Mouse (Mus musculus): ENCODE results near the gene Agap2. TPM values are rescaled to one million over a fixed set of nuclear protein-coding genes. Genes with fewer than 3 reads are reported as not detected.
"Not testable (repeated sequence)": the region's sequence is repeated elsewhere in the genome, so short reads cannot be mapped to it uniquely, and the experiment has no call there.

Gene Agap2
- polyA plus RNA-seq, 1 experiment from 2014 or later, result 0.92 TPM

- WGBS (ENCODE audit: insufficient replicate concordance), result 49% methylated on average over 9 of the region's 9 CpGs
- ATAC-seq, result no peak
- peaks cover 26% of the 10 kb centered on the region for H3K36me3 ChIP-seq
- H3K9ac ChIP-seq, result peak overlapping the region; percentile 67
- peak overlapping the region; percentile 79 for H3K4me2 ChIP-seq
- H3K4me3 ChIP-seq, result peak overlapping the region; percentile 76
- peaks cover 13% of the 10 kb centered on the region for H3K27me3 ChIP-seq (replicated peaks)
- H3K9me3 ChIP-seq (replicated peaks), result no peaks in the 10 kb centered on the region
- peaks cover 52% of the 10 kb centered on the region for H3K4me1 ChIP-seq
- no peak overlapping the region for H3K27ac ChIP-seq
Measured at GRCm38 (mm10) chr10:127071203-127071602, 3.9 kb upstream of the Agap2 start.

GRCm38 (mm10) chr10:127072270-127072669 is 2.8 kb upstream of the Agap2 start:
- not testable (repeated sequence) for ATAC-seq; H3K9ac ChIP-seq; H3K4me2 ChIP-seq; H3K4me3 ChIP-seq; H3K27ac ChIP-seq; H3K9me3 ChIP-seq (replicated peaks)
- Histone ChIP-seq H3K36me3 (peaks cover 16% of the 10 kb centered on the region), H3K4me1 (peaks cover 54% of the 10 kb centered on the region), H3K27me3 (replicated peaks) (peaks cover 23% of the 10 kb centered on the region)
- WGBS (ENCODE audit: insufficient replicate concordance), result 86% methylated on average over 4 of the region's 4 CpGs

GRCm38 (mm10) chr10:127072969-127073368 is 2.1 kb upstream of the Agap2 start:
- H3K9me3 ChIP-seq (replicated peaks); H3K9ac ChIP-seq; H3K4me3 ChIP-seq; H3K27ac ChIP-seq; H3K36me3 ChIP-seq; H3K4me2 ChIP-seq; ATAC-seq: not testable (repeated sequence)
- Histone ChIP-seq H3K27me3 (replicated peaks) (peaks cover 29% of the 10 kb centered on the region), H3K4me1 (peaks cover 57% of the 10 kb centered on the region)
- WGBS (ENCODE audit: insufficient replicate concordance), result 69% methylated on average over 2 of the region's 2 CpGs

GRCm38 (mm10) chr10:127073981-127074380 is 1.1 kb upstream of the Agap2 start:
- H3K27me3 ChIP-seq (replicated peaks), result peaks cover 39% of the 10 kb centered on the region
- H3K4me3 ChIP-seq, result no peak overlapping the region
- 91% methylated on average over 1 of the region's 1 CpGs for WGBS (ENCODE audit: insufficient replicate concordance)
- peaks cover 57% of the 10 kb centered on the region for H3K4me1 ChIP-seq
- H3K9ac ChIP-seq, result no peak overlapping the region
- H3K36me3 ChIP-seq, result no peaks in the 10 kb centered on the region; the same call in 1 of the 2 replicates
- no peak overlapping the region for H3K4me2 ChIP-seq
- no peak overlapping the region for H3K27ac ChIP-seq
- no peak for ATAC-seq
- no peaks in the 10 kb centered on the region for H3K9me3 ChIP-seq (replicated peaks)

DNA sequence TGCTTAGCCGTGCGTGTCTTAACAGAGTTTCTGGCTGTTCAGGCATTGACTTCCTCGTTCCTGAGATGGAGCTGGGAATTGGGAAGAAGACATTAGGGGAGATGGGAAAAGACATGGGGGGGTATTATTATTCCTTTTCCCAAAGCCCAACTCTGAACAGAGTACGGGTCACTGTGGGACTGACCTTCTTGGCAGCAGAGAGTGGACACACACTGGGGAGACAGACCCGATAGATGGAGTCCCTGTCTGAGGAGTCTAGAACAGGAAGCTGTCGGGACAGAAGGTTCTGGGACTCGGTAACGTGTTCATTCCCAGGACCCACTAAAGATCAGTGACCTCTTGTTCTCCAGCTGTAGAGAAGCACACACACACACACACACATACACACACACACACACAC is 567 bp downstream of the Agap2 start:
- H3K4me3 ChIP-seq, result peak overlapping the region; percentile 43
- 19% methylated on average over 8 of the region's 8 CpGs for WGBS (ENCODE audit: insufficient replicate concordance)

GRCm38 (mm10) chr10:127076082-127076481 is 998 bp downstream of the Agap2 start:
- H3K9me3 ChIP-seq (replicated peaks), result no peaks in the 10 kb centered on the region
- WGBS (ENCODE audit: insufficient replicate concordance), result 28% methylated on average over 4 of the region's 4 CpGs
- no peaks in the 10 kb centered on the region for H3K36me3 ChIP-seq
- peaks cover 64% of the 10 kb centered on the region for H3K4me1 ChIP-seq
- no peak overlapping the region for H3K27ac ChIP-seq
- H3K4me3 ChIP-seq, result peak overlapping the region; percentile 43
- H3K9ac ChIP-seq, result no peak overlapping the region
- peaks cover 60% of the 10 kb centered on the region for H3K27me3 ChIP-seq (replicated peaks)
- peak overlapping the region; percentile 58 for H3K4me2 ChIP-seq
- no peak for ATAC-seq

More for the DNA sequence above, 567 bp downstream of the Agap2 start:
- no peak overlapping the region for H3K27ac ChIP-seq
- H3K4me1 ChIP-seq, result peaks cover 64% of the 10 kb centered on the region
- peak overlapping the region; percentile 43 for H3K9ac ChIP-seq
- H3K27me3 ChIP-seq (replicated peaks), result peaks cover 56% of the 10 kb centered on the region
- no peaks in the 10 kb centered on the region for H3K9me3 ChIP-seq (replicated peaks)
- H3K4me2 ChIP-seq, result peak overlapping the region; percentile 58
- no peak for ATAC-seq
- H3K36me3 ChIP-seq, result no peaks in the 10 kb centered on the region

GRCm38 (mm10) chr10:127077515-127077914 is 2.4 kb downstream of the Agap2 start:
- H3K9ac ChIP-seq, result no peak overlapping the region
- no peak overlapping the region for H3K27ac ChIP-seq
- WGBS (ENCODE audit: insufficient replicate concordance), result 52% methylated on average over 10 of the region's 10 CpGs
- H3K4me3 ChIP-seq, result no peak overlapping the region
- H3K27me3 ChIP-seq (replicated peaks), result peaks cover 75% of the 10 kb centered on the region
- H3K9me3 ChIP-seq (replicated peaks), result no peaks in the 10 kb centered on the region
- no peak overlapping the region for H3K4me2 ChIP-seq
- no peaks in the 10 kb centered on the region for H3K36me3 ChIP-seq
- no peak for ATAC-seq
- peaks cover 74% of the 10 kb centered on the region for H3K4me1 ChIP-seq

DNA sequence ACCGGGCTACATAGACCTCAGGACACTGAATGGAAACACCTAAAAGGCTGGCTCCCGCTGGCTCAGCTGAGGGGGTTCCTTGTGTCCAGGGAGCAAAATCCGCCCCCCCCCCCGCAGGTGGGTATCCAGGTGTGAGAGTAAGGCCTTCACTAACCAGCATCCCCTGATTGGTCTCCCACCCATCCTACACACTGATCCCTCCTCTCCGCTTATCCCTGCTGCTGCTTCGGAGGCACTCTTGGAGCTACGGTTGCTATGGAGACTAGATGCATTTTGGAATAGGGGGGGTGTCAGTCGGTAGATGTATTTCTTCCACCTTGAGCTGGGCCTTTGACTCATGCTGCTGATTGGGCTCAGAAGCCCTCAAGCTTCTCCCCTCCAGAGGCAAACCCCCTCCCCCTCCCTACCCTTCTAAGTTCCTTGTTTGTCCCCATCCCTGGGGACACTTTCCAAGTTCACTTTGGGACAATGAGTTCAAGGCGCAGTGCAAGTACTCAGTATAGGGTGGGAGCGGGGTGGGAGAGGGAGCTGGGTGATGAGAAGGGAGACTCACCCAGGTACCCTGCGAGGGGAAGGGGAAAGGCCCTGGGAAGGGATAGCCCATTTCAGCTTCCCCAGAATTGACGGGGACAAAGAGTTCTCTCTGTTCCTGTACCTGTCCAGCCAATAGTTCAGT is 3.1 kb downstream of the Agap2 start:
- H3K9me3 ChIP-seq (replicated peaks), result no peaks in the 10 kb centered on the region
- H3K9ac ChIP-seq, result no peak overlapping the region
- H3K36me3 ChIP-seq, result no peaks in the 10 kb centered on the region
- peaks cover 81% of the 10 kb centered on the region for H3K27me3 ChIP-seq (replicated peaks)
- no peak overlapping the region for H3K27ac ChIP-seq
- 31% methylated on average over 12 of the region's 12 CpGs for WGBS (ENCODE audit: insufficient replicate concordance)
- H3K4me1 ChIP-seq, result peaks cover 75% of the 10 kb centered on the region
- ATAC-seq, result no peak
- peak overlapping the region; percentile 77 for H3K4me2 ChIP-seq
- peak overlapping the region; percentile 53; the same call in 1 of the 2 replicates for H3K4me3 ChIP-seq

DNA sequence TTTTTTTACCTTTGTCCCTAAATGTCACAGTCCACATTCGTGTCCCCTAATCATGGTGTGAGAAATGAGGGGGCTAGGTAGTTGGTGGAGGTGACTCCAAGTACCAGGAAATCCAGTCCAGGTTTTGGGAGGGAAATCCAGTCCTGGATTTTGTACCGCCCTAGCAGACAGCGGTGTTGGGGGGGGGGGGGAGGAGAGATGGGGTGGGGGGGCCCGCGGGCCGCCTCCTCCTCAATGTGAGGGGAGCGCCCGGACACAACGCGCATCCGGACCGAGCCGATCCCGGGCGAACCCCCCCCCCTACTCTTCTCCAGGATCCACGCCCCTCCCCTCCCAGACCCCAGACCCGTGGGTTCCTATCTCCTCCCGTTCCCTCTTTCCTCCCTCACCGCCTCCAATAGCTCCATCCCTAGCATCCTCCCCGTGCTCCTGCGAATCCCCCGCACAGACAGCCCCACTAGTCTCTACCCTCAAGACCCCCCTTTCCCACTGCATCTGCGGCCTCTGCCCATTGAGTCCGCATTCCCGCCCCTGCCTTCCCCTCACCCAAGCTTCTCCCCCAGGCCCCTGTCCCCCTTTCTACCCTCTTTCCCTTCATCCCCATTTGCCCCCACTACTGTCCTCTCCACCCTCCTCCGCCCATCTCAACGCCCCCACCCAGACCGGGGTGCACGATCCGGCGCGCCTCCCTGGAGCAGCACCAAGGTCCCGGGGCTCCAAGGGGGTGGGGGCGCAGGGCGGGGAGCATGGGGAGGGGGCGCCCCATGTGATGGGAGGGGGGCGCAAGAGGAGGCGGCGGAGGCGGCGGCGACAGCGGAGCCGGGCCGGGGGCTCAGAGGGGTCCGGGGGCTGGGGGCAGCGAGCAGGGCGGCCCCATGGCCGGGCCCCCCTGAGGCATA is 3.8 kb downstream of the Agap2 start:
- WGBS (ENCODE audit: insufficient replicate concordance), result 7% methylated on average over 42 of the region's 49 CpGs
- Histone ChIP-seq H3K9me3 (replicated peaks) (no peaks in the 10 kb centered on the region), H3K27me3 (replicated peaks) (peaks cover 89% of the 10 kb centered on the region), H3K4me3 (peak overlapping the region; percentile 53), H3K9ac (peak overlapping the region; percentile 24), H3K36me3 (no peaks in the 10 kb centered on the region), H3K4me1 (peaks cover 75% of the 10 kb centered on the region), H3K27ac (no peak overlapping the region), H3K4me2 (peak overlapping the region; percentile 77)
- ATAC-seq, result no peak

GRCm38 (mm10) chr10:127079665-127080391 is 4.7 kb downstream of the Agap2 start:
- H3K36me3 ChIP-seq, result no peaks in the 10 kb centered on the region
- peaks cover 75% of the 10 kb centered on the region for H3K4me1 ChIP-seq
- peak overlapping the region; percentile 24 for H3K9ac ChIP-seq
- 22% methylated on average over 65 of the region's 70 CpGs for WGBS (ENCODE audit: insufficient replicate concordance)
- no peak for ATAC-seq
- peak overlapping the region; percentile 53 for H3K4me3 ChIP-seq
- no peaks in the 10 kb centered on the region for H3K9me3 ChIP-seq (replicated peaks)
- peak overlapping the region; percentile 77 for H3K4me2 ChIP-seq
- no peak overlapping the region for H3K27ac ChIP-seq
- H3K27me3 ChIP-seq (replicated peaks), result peaks cover 89% of the 10 kb centered on the region

DNA sequence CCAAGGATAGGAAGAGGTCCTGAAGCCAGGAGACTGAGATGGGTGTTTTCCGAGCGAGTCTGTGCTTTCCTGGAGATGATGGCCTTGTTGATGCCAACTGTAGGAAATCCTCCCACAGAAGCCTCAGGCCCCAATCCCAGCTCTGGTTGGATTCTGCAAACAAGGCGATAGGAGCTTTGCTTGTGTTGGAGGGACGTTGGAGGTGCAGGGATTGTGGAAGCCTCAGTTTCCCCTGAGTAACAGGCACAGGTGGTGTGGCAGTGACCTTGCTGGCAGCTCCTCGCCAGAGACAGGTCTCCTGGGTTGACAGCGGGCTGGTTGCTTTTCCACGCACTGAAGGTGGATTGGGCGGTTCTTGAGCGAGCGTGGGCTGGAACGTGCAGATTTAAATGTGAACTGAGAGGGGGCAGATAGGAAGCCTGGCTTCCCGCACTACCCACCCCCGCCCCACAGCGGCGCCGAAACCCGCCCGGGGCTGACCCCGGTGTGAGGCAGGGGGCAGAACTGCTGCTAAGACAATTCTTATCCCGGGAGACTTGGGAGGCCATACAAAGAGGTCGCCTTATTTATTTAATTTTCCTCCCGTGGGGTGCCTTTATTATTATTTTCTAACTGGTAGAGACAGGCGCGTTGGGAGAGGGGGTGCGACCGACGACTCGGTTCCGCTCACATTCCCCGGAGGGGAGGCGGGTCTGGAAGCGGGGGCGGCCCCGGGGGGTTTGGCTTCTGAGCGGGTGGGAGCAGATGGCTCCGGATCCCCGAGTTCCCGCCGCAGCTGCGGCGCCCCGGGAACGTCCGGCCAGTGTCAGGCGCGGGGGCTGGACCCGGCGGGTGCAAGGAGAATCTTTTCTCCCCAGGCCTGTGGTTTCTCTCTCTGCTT is 6.1 kb downstream of the Agap2 start:
- 11% methylated on average over 48 of the region's 48 CpGs for WGBS (ENCODE audit: insufficient replicate concordance)
- 0 out of 2 replicates have a peak overlapping the region, but pooled peaks have one; percentile 29 for H3K27ac ChIP-seq

More for the DNA sequence above, 6.1 kb downstream of the Agap2 start:
- no peak overlapping the region for H3K9ac ChIP-seq
- no peak for ATAC-seq
- no peaks in the 10 kb centered on the region for H3K36me3 ChIP-seq
- peak overlapping the region; percentile 60 for H3K4me2 ChIP-seq
- H3K4me1 ChIP-seq, result peaks cover 63% of the 10 kb centered on the region
- no peaks in the 10 kb centered on the region for H3K9me3 ChIP-seq (replicated peaks)
- peaks cover 77% of the 10 kb centered on the region for H3K27me3 ChIP-seq (replicated peaks)
- H3K4me3 ChIP-seq, result peak overlapping the region; percentile 27

All from liver, embryonic 12.5 days (tissue).